Mouse (Mus musculus): ENCODE measurements at regions not wholly inside any gene's neighbourhood (a gene's known extent, or its start where the extent isn't known, plus 50 kb on each side); places are given as distances from the start of the nearest gene placed in this dataset.

- H3K79me2 ChIP-seq (ENCODE audit: control insufficient read depth, insufficient read depth, low read length, poor library complexity): no peaks in the 10 kb centered on the region
- no peaks in the 10 kb centered on the region for H3K9me3 ChIP-seq (replicated peaks; ENCODE audit: insufficient read depth, low read length)
- H3K4me3 ChIP-seq (ENCODE audit: control insufficient read depth in 1 of 2, insufficient read depth in 1 of 2, low read depth in 2 of 2, low read length in 2 of 2): no peak overlapping the region
- H3K4me1 ChIP-seq (ENCODE audit: control insufficient read depth in 1 of 2, insufficient read depth in 2 of 2, low read length in 2 of 2): no peaks in the 10 kb centered on the region
- no peaks in the 10 kb centered on the region for H3K27me3 ChIP-seq (ENCODE audit: control insufficient read depth in 1 of 2, insufficient read depth in 2 of 2, low read length in 2 of 2)
- TF ChIP-seq GABPA (IDR thresholded peaks at IDR 0.05; ENCODE audit: low read depth, low read length): no peak
- TF ChIP-seq JUND (IDR thresholded peaks at IDR 0.05; ENCODE audit: low read depth, low read length): no peak
- no peak for TF ChIP-seq MEF2A (IDR thresholded peaks at IDR 0.05; ENCODE audit: extremely low read depth, insufficient replicate concordance, low read depth, low read length, poor library complexity, severe bottlenecking)
- TF ChIP-seq POLR2A (IDR thresholded peaks at IDR 0.05; ENCODE audit: control insufficient read depth in 1 of 2, insufficient read depth in 1 of 2, low read depth in 1 of 2, low read length in 2 of 2, poor library complexity in 1 of 2): no peak
- no peak for TF ChIP-seq MAX (IDR thresholded peaks at IDR 0.05; ENCODE audit: low read length)
- TF ChIP-seq MAZ (IDR thresholded peaks at IDR 0.05; ENCODE audit: low read depth, low read length): no peak
- TF ChIP-seq USF2 (IDR thresholded peaks at IDR 0.05; ENCODE audit: borderline replicate concordance in 1 of 2, insufficient read depth in 1 of 2, low read depth in 1 of 2, low read length in 2 of 2): no peak
- no peak for TF ChIP-seq GATA1 (IDR thresholded peaks at IDR 0.05; ENCODE audit: low read depth, low read length)
- TF ChIP-seq ZC3H11A (IDR thresholded peaks at IDR 0.05; ENCODE audit: low read depth, low read length): no peak
- TF ChIP-seq MYC (IDR thresholded peaks at IDR 0.05; ENCODE audit: low read depth, low read length): no peak
- no peak for TF ChIP-seq RCOR1 (IDR thresholded peaks at IDR 0.05; ENCODE audit: low read depth, low read length)
- no peak for TF ChIP-seq ETS1 (IDR thresholded peaks at IDR 0.05; ENCODE audit: low read depth, low read length)
- TF ChIP-seq MXI1 (IDR thresholded peaks at IDR 0.05; ENCODE audit: low read depth, low read length): no peak
- TF ChIP-seq POLR2AphosphoS5 (IDR thresholded peaks at IDR 0.05; ENCODE audit: borderline replicate concordance, low read depth, low read length): no peak
- TF ChIP-seq MAFK (IDR thresholded peaks at IDR 0.05; ENCODE audit: borderline replicate concordance, low read depth, low read length): no peak
- no peaks in the 10 kb centered on the region for H3K36me3 ChIP-seq (ENCODE audit: control insufficient read depth in 1 of 2, insufficient read depth in 2 of 2, low read length in 2 of 2)
- DNase-seq (ENCODE audit: low read depth, low spot score): no peak
- H3K9ac ChIP-seq (ENCODE audit: control insufficient read depth, low read depth, low read length, poor library complexity, severe bottlenecking): no peak overlapping the region
- H3K27ac ChIP-seq (ENCODE audit: control insufficient read depth, low read depth, low read length): no peak overlapping the region
Measured at GRCm38 (mm10) chr14:89822207-89822606, 1351.0 kb upstream of the Pcdh20 start.

GRCm38 (mm10) chr14:89806825-89807224, 1335.6 kb upstream of the Pcdh20 start:
- Histone ChIP-seq H3K9ac (ENCODE audit: control insufficient read depth, low read depth, low read length, poor library complexity, severe bottlenecking) (no peak overlapping the region), H3K27ac (ENCODE audit: control insufficient read depth, low read depth, low read length) (no peak overlapping the region), H3K4me1 (ENCODE audit: control insufficient read depth in 1 of 2, insufficient read depth in 2 of 2, low read length in 2 of 2) (no peaks in the 10 kb centered on the region), H3K36me3 (ENCODE audit: control insufficient read depth in 1 of 2, insufficient read depth in 2 of 2, low read length in 2 of 2) (no peaks in the 10 kb centered on the region), H3K4me3 (ENCODE audit: control insufficient read depth in 1 of 2, insufficient read depth in 1 of 2, low read depth in 2 of 2, low read length in 2 of 2) (no peak overlapping the region), H3K79me2 (ENCODE audit: control insufficient read depth, insufficient read depth, low read length, poor library complexity) (no peaks in the 10 kb centered on the region), H3K27me3 (ENCODE audit: control insufficient read depth in 1 of 2, insufficient read depth in 2 of 2, low read length in 2 of 2) (no peaks in the 10 kb centered on the region), H3K9me3 (replicated peaks; ENCODE audit: insufficient read depth, low read length) (no peaks in the 10 kb centered on the region)
- TF ChIP-seq JUND (IDR thresholded peaks at IDR 0.05; ENCODE audit: low read depth, low read length): no peak
- TF ChIP-seq ZKSCAN1 (IDR thresholded peaks at IDR 0.05; ENCODE audit: low read depth, low read length): no peak
- no peak for TF ChIP-seq CTCF (IDR thresholded peaks at IDR 0.05 in 2 of 3, conservative IDR thresholded peaks at IDR 0.05 in 1 of 3; ENCODE audit: control insufficient read depth in 1 of 3, insufficient read depth in 1 of 3, low read depth in 2 of 3, low read length in 3 of 3, poor library complexity in 1 of 3, severe bottlenecking in 1 of 3)
- no peak for TF ChIP-seq POLR2AphosphoS2 (IDR thresholded peaks at IDR 0.05; ENCODE audit: low read length)
- no peak for TF ChIP-seq ELF1 (IDR thresholded peaks at IDR 0.05; ENCODE audit: low read depth, low read length)
- no peak for TF ChIP-seq ZNF384 (IDR thresholded peaks at IDR 0.05; ENCODE audit: low read depth, low read length)
- TF ChIP-seq HCFC1 (IDR thresholded peaks at IDR 0.05; ENCODE audit: low read depth, low read length): no peak
- TF ChIP-seq BHLHE40 (IDR thresholded peaks at IDR 0.05; ENCODE audit: borderline replicate concordance, low read depth, low read length): no peak
- TF ChIP-seq NELFE (IDR thresholded peaks at IDR 0.05; ENCODE audit: low read depth, low read length): no peak
- TF ChIP-seq USF1 (IDR thresholded peaks at IDR 0.05; ENCODE audit: low read depth, low read length): no peak
- no peak for TF ChIP-seq CHD2 (IDR thresholded peaks at IDR 0.05; ENCODE audit: low read length)
- TF ChIP-seq RAD21 (IDR thresholded peaks at IDR 0.05; ENCODE audit: low read depth, low read length): no peak
- no peak for TF ChIP-seq UBTF (IDR thresholded peaks at IDR 0.05; ENCODE audit: borderline replicate concordance, insufficient read depth, low read depth, low read length)
- TF ChIP-seq ZC3H11A (IDR thresholded peaks at IDR 0.05; ENCODE audit: low read depth, low read length): no peak
- TF ChIP-seq KAT2A (conservative IDR thresholded peaks at IDR 0.05; ENCODE audit: low read depth, low read length): no peak
- DNase-seq (ENCODE audit: low read depth, low spot score): no peak

Data from MEL (cell line).